In genomic region chr12:26356191-26356590, GRCm38 (mm10) we compare ENCODE assay signal across 8 mouse cellular contexts. TPM values are rescaled to one million over a fixed set of nuclear protein-coding genes. Genes with fewer than 3 reads are reported as not detected.
DNase-seq lines count a peak whose midpoint lies in the region; ATAC-seq lines count a peak whose summit lies in the region.
"Had no signal": no experiment of that assay in that cellular context is flagged by ENCODE, and none has a peak within 500 bp of the region (broad histone marks: within the 10 kb centered on the region; RNA-seq: fewer than 3 reads in every experiment).

No protein-coding gene starts in this region.

- H3K9me3 ChIP-seq in midbrain, embryonic 15.5 days = no peaks in the 10 kb centered on the region
- H3K9me3 ChIP-seq in midbrain, embryonic 16.5 days (replicated peaks; ENCODE audit: control insufficient read depth, low read length, poor library complexity, severe bottlenecking) = no peaks in the 10 kb centered on the region
- H3K9me3 ChIP-seq in kidney, embryonic 15.5 days (replicated peaks) = no peaks in the 10 kb centered on the region
- H3K9me3 ChIP-seq in forebrain, embryonic 14.5 days (replicated peaks; ENCODE audit: control insufficient read depth, low read length) = no peaks in the 10 kb centered on the region
- H3K9me3 ChIP-seq: limb, embryonic 15.5 days had no signal

- H3K4me1 ChIP-seq in midbrain, embryonic 15.5 days = peaks cover 17% of the 10 kb centered on the region
- peaks cover 9% of the 10 kb centered on the region for H3K4me1 ChIP-seq in midbrain, embryonic 16.5 days (ENCODE audit: control insufficient read depth, insufficient read depth, low read length)
- H3K4me1 ChIP-seq in kidney, embryonic 15.5 days = peaks cover 27% of the 10 kb centered on the region; the same call in 1 of the 2 replicates
- peaks cover 3% of the 10 kb centered on the region for H3K4me1 ChIP-seq in forebrain, embryonic 14.5 days (ENCODE audit: control insufficient read depth, insufficient read depth, low read length)

- no peak overlapping the region for H3K4me3 ChIP-seq in midbrain, embryonic 15.5 days
- H3K4me3 ChIP-seq in midbrain, embryonic 16.5 days (ENCODE audit: low read depth, low read length) = no peak overlapping the region
- no peak overlapping the region for H3K4me3 ChIP-seq in kidney, embryonic 15.5 days (replicated peaks)
- H3K4me3 ChIP-seq in forebrain, embryonic 14.5 days (ENCODE audit: low read depth, low read length) = no peak overlapping the region
- H3K4me3 ChIP-seq: limb, embryonic 15.5 days had no signal

- peak; percentile 6 for DNase-seq in embryo, embryonic 9.5 days (ENCODE audit: extremely low spot score)
- peak; percentile 53 for DNase-seq in testis, postnatal 10 days (ENCODE audit: low spot score)
- DNase-seq in forebrain, embryonic 14.5 days (ENCODE audit: low spot score) = no peak
- no peak for DNase-seq in frontal cortex, postnatal 36 days (ENCODE audit: low spot score in 2 of 2)

- H3K4me2 ChIP-seq in midbrain, embryonic 15.5 days = no peak overlapping the region
- no peak overlapping the region for H3K4me2 ChIP-seq in midbrain, embryonic 16.5 days (ENCODE audit: low read length)
- H3K4me2 ChIP-seq in kidney, embryonic 15.5 days = no peak overlapping the region
- no peak overlapping the region for H3K4me2 ChIP-seq in forebrain, embryonic 14.5 days (ENCODE audit: low read length)
- H3K4me2 ChIP-seq: limb, embryonic 15.5 days had no signal

- WGBS in midbrain, embryonic 15.5 days = 82% methylated on average over 7 of the region's 7 CpGs
- 90% methylated on average over 7 of the region's 7 CpGs for WGBS in midbrain, embryonic 16.5 days
- WGBS in kidney, embryonic 15.5 days = 55% methylated on average over 7 of the region's 7 CpGs
- WGBS in forebrain, embryonic 14.5 days = 88% methylated on average over 7 of the region's 7 CpGs

- no peaks in the 10 kb centered on the region for H3K27me3 ChIP-seq in midbrain, embryonic 15.5 days (replicated peaks)
- no peaks in the 10 kb centered on the region for H3K27me3 ChIP-seq in midbrain, embryonic 16.5 days (ENCODE audit: control insufficient read depth, insufficient read depth, low read depth, low read length)
- H3K27me3 ChIP-seq in kidney, embryonic 15.5 days = no peaks in the 10 kb centered on the region
- H3K27me3 ChIP-seq in forebrain, embryonic 14.5 days (replicated peaks; ENCODE audit: control insufficient read depth, insufficient read depth, low read length) = no peaks in the 10 kb centered on the region
- H3K27me3 ChIP-seq: limb, embryonic 15.5 days had no signal

- 0 out of 2 replicates have a peak overlapping the region, but pooled peaks have one; percentile 27 for H3K27ac ChIP-seq in midbrain, embryonic 15.5 days
- H3K27ac ChIP-seq in midbrain, embryonic 16.5 days (ENCODE audit: low read length) = no peak overlapping the region
- peak overlapping the region; percentile 54; the same call in 1 of the 2 replicates for H3K27ac ChIP-seq in kidney, embryonic 15.5 days
- H3K27ac ChIP-seq in forebrain, embryonic 14.5 days (ENCODE audit: low read depth, low read length) = no peak overlapping the region
- H3K27ac ChIP-seq: limb, embryonic 15.5 days had no signal

- ATAC-seq in midbrain, embryonic 15.5 days (replicated peaks) = no peak
- no peak for ATAC-seq in midbrain, embryonic 16.5 days
- no peak for ATAC-seq in kidney, embryonic 15.5 days (replicated peaks; ENCODE audit: low FRiP score)
- ATAC-seq in forebrain, embryonic 14.5 days = no peak

- no peaks in the 10 kb centered on the region for H3K36me3 ChIP-seq in midbrain, embryonic 15.5 days (replicated peaks)
- H3K36me3 ChIP-seq in midbrain, embryonic 16.5 days (ENCODE audit: control insufficient read depth, insufficient read depth, low read length) = no peaks in the 10 kb centered on the region
- H3K36me3 ChIP-seq in kidney, embryonic 15.5 days = peaks cover 20% of the 10 kb centered on the region
- peaks cover 5% of the 10 kb centered on the region; the same call in 1 of the 2 replicates for H3K36me3 ChIP-seq in forebrain, embryonic 14.5 days (ENCODE audit: control insufficient read depth, insufficient read depth, low read length)

- H3K9ac ChIP-seq in midbrain, embryonic 15.5 days = no peak overlapping the region
- H3K9ac ChIP-seq in midbrain, embryonic 16.5 days (ENCODE audit: low read depth, low read length) = no peak overlapping the region
- no peak overlapping the region for H3K9ac ChIP-seq in kidney, embryonic 15.5 days
- H3K9ac ChIP-seq in forebrain, embryonic 14.5 days (ENCODE audit: low read length) = no peak overlapping the region
- H3K9ac ChIP-seq: limb, embryonic 15.5 days had no signal

RNA-seq across cellular contexts. Expression of gene Rnf144a, which starts 58.9 kb away (rescaled TPM):
- polyA plus RNA-seq in midbrain, embryonic 15.5 days (2015; fragmentation: Nextera tagmentation; extraction: Ambion mirVana) = 29.9 and 30.8 TPM in 2 replicates
- polyA plus RNA-seq in midbrain, embryonic 16.5 days (2015; fragmentation: Nextera tagmentation; extraction: Ambion mirVana) = 25.7 and 28.1 TPM in 2 replicates
- 35.6 and 36.1 TPM in 2 replicates for polyA plus RNA-seq in kidney, embryonic 15.5 days (2015; fragmentation: Nextera tagmentation; extraction: Ambion mirVana)
- polyA plus RNA-seq in forebrain, embryonic 14.5 days (2014; fragmentation: Nextera tagmentation; extraction: Ambion mirVana) = 17.4 and 21.5 TPM in 2 replicates

Comparison
In these comparisons a context has a peak if more than half of its experiments do, and no peak if none do; other contexts are left out.
1. H3K27ac ChIP-seq: peak in midbrain, embryonic 15.5 days (single experiment) and kidney, embryonic 15.5 days (single experiment); none in midbrain, embryonic 16.5 days (single experiment) and forebrain, embryonic 14.5 days (single experiment).
2. DNase-seq: peak in embryo, embryonic 9.5 days (single experiment) and testis, postnatal 10 days (single experiment); none in forebrain, embryonic 14.5 days (single experiment) and frontal cortex, postnatal 36 days (0 of 2).